Mouse (Mus musculus): Measurements from ENCODE around the gene Mup16.
A peak's percentile ranks its signal among the peaks of the same experiment; 100 is the strongest.
"Not testable (repeated sequence)": the region's sequence is repeated elsewhere in the genome, so short reads cannot be mapped to it uniquely, and the experiment has no call there.

Gene Mup16

GRCm38 (mm10) chr4:61519431-61519830, at the start of gene Mup16:
Gene Mup16, minus strand, starts transcription at chr4:61519531.
- DNase-seq (ENCODE audit: low spot score) = not testable (repeated sequence)

- DNase-seq (ENCODE audit: low spot score) = peak; percentile 2
These were observed 36.6 kb upstream of the Mup16 start for GRCm38 (mm10) chr4:61555887-61556286.
